Mouse (Mus musculus): Measurements from ENCODE around the gene Crnkl1. TPM values are rescaled to one million over a fixed set of nuclear protein-coding genes. Genes with fewer than 3 reads are reported as not detected.

Gene Crnkl1
- polyA plus RNA-seq, 1 experiment from 2014 or later = 31.3 TPM

Small RNA genes lying within 50 kb of the gene (microRNA-seq; reads per million reads assigned to microRNA genes)
- not detected for gene Gm25026

Other genes starting within 250 kb of the Crnkl1 start
- gene Naa20, start 32.9 kb downstream of the Crnkl1 start, polyA plus RNA-seq (2015; fragmentation: Nextera tagmentation; extraction: Ambion mirVana) = 124 TPM in 2 replicates
- gene Cfap61, start 230 bp downstream of the Crnkl1 start, polyA plus RNA-seq (2015; fragmentation: Nextera tagmentation; extraction: Ambion mirVana) = 1.9 and 2.2 TPM in 2 replicates